Mouse (Mus musculus): ENCODE data around the gene Gm8890. TPM values are rescaled to one million over a fixed set of nuclear protein-coding genes. Genes with fewer than 3 reads are reported as not detected.
"Not testable (repeated sequence)": the region's sequence is repeated elsewhere in the genome, so short reads cannot be mapped to it uniquely, and the experiment has no call there.

Gene Gm8890
- polyA plus RNA-seq (2012; rRNA removed): 0.62 TPM in 1 of 2 replicates, not detected in the other

DNA sequence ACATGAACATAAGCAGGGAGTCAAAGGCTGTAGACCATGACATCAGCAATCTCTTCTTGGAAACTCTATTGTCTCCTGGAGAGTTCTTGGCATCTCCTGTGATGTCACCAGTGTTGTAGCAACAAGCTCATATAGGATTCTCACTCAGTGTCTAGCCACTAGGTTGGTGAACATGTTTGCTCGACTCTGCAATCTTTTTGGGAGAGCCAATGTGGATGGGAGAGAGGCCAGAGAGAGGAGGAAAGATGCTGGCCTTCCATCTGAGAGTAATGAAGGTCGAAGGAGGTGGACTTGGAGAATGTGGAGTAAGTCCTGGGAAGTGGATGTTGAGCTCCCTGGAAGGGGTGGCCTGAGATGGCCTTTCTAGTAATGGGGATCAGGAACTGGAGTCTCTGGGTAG is at the start of gene Gm8890:
Gm8890 (plus strand) TSS at position 301 of the 400 bp plus-strand sequence.
- H3K4me3 ChIP-seq (ENCODE audit: extremely low read depth, insufficient read depth, insufficient read length); H3K4me1 ChIP-seq (ENCODE audit: control insufficient read depth, insufficient read depth, insufficient read length); H3K36me3 ChIP-seq (ENCODE audit: control insufficient read depth, insufficient read depth, low read length); H3K27me3 ChIP-seq (ENCODE audit: control insufficient read depth, insufficient read depth, low read length); H3K27ac ChIP-seq (ENCODE audit: insufficient read depth, low read length); DNase-seq (ENCODE audit: low read depth in 1 of 2, low spot score in 2 of 2): not testable (repeated sequence)
- 75% methylated on average over 1 of the region's 2 CpGs for WGBS

GRCm38 (mm10) chr5:11256221-11256620 is 388 bp downstream of the Gm8890 start:
- H3K36me3 ChIP-seq (ENCODE audit: control insufficient read depth, insufficient read depth, low read length); H3K4me1 ChIP-seq (ENCODE audit: control insufficient read depth, insufficient read depth, insufficient read length); H3K27ac ChIP-seq (ENCODE audit: insufficient read depth, low read length); H3K4me3 ChIP-seq (ENCODE audit: extremely low read depth, insufficient read depth, insufficient read length); H3K27me3 ChIP-seq (ENCODE audit: control insufficient read depth, insufficient read depth, low read length); DNase-seq (ENCODE audit: low read depth in 1 of 2, low spot score in 2 of 2): not testable (repeated sequence)
- WGBS: 83% methylated on average over 1 of the region's 1 CpGs

Other genes starting within 250 kb of the Gm8890 start
- gene Gm8879, start 128.4 kb upstream of the Gm8890 start, polyA plus RNA-seq (2012; rRNA removed): 0.08 and 0.14 TPM in 2 replicates
- not detected in 2 replicates for gene Gm5861, start 73.0 kb upstream of the Gm8890 start, polyA plus RNA-seq (2012; rRNA removed)
- not detected in 2 replicates for gene Speer1, start 85.5 kb downstream of the Gm8890 start, polyA plus RNA-seq (2012; rRNA removed)
- gene Gm8897, start 160.4 kb downstream of the Gm8890 start, polyA plus RNA-seq (2012; rRNA removed): not detected in 2 replicates
- not detected in 2 replicates for gene Gm8906, start 246.7 kb downstream of the Gm8890 start, polyA plus RNA-seq (2012; rRNA removed)